ENCODE assay signal across 23 mouse cellular contexts in the genomic region with DNA sequence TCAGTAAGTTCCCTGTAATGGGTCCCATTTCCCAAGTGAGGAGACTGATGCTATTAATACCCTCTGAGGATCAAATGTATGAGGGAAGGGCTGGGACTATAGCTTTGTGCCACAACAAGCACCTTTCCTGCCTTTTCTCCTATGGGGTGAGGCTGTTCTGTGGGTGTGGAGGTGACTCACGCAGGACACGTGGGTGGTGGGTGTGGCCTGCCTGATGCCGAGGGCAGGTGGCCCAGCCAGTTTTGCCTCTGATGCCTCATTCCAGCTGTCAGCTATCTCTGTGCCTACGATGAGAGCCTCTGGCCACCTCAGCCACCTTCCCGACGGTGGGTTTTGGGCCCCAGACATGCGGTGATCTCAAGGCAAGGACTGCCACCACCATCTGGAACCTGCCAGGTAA. TPM values are rescaled to one million over a fixed set of nuclear protein-coding genes. Genes with fewer than 3 reads are reported as not detected.
DNase-seq lines count a peak whose midpoint lies in the region; ATAC-seq and TF ChIP-seq lines count a peak whose summit lies in the region.
"Had no signal": no experiment of that assay in that cellular context is flagged by ENCODE, and none has a peak within 500 bp of the region (broad histone marks: within the 10 kb centered on the region; RNA-seq: fewer than 3 reads in every experiment).

Gene Trpv3 (plus strand): TSS at position 122 of the 400 bp plus-strand sequence.

- dilution Hi-C loops in CH12.LX (cut with MboI; ENCODE audit: extremely low pct_ligation_motif_present, extremely low pct_unique_long_range_greater_than_20kb, low sequenced_read_pairs), result no loop called here

- in situ Hi-C loops in CH12.LX (cut with MboI; ENCODE audit: low pct_ligation_motif_present, low pct_unique_long_range_greater_than_20kb, low sequenced_read_pairs), result no loop called here

- H3K4me3 ChIP-seq in CH12.LX (replicated peaks in 1 of 3; ENCODE audit: low read depth in 2 of 3, low read length in 2 of 3, poor library complexity in 1 of 3), result no peak within 1 kb of the TSS
- H3K4me3 ChIP-seq in limb, embryonic 15.5 days, result 0 out of 2 replicates have a peak within 1 kb of the TSS, but pooled peaks have one; percentile 0
- H3K4me3 ChIP-seq: embryonic facial prominence, embryonic 13.5 days; forebrain, embryonic 10.5 days; hindbrain, embryonic 13.5 days; left cerebral cortex, adult 2 months; limb, embryonic 12.5 days; liver, embryonic 15.5 days had no signal

- no peak for TF ChIP-seq POLR2A in CH12.LX (IDR thresholded peaks at IDR 0.05; ENCODE audit: low read depth, low read length)

- TF ChIP-seq RAD21 in CH12.LX (IDR thresholded peaks at IDR 0.05; ENCODE audit: low read depth, low read length), result no peak

- peak; percentile 52 to 59 for DNase-seq in urinary bladder, adult 18-20 months (ENCODE audit: low spot score in 2 of 2)
- no peak for DNase-seq in urinary bladder, adult 2 months (ENCODE audit: low spot score)
- DNase-seq in CH12.LX (ENCODE audit: extremely low read depth), result no peak
- DNase-seq in cerebellum, adult 9-10 months, result no peak
- DNase-seq in spleen, postnatal 4 days (ENCODE audit: low spot score in 2 of 2), result no peak
- no peak for DNase-seq in ovary, adult 18-20 months (ENCODE audit: low spot score)
- DNase-seq: adrenal gland, adult 8-10 months; cerebellum, adult 11-12 months; gastrocnemius, postnatal 10 days; kidney, adult 11 months; thymus, adult 2 months had no signal

- TF ChIP-seq CTCF in CH12.LX (conservative IDR thresholded peaks at IDR 0.05 in 1 of 2, IDR thresholded peaks at IDR 0.05 in 1 of 2; ENCODE audit: low read depth in 2 of 2, low read length in 2 of 2), result no peak

- WGBS in limb, embryonic 15.5 days, result 75% methylated on average over 7 of the region's 7 CpGs

- ATAC-seq in limb, embryonic 15.5 days (ENCODE audit: insufficient number of reproducible peaks, low FRiP score, low TSS enrichment, low read depth), result 0 out of 2 replicates have a peak, but pooled peaks have one; percentile 45
- ATAC-seq: lung, postnatal 0 days; midbrain, embryonic 16.5 days had no signal

- no peak within 1 kb of the TSS for H3K4me2 ChIP-seq in CH12.LX (ENCODE audit: insufficient read depth, low read depth, poor library complexity, severe bottlenecking)
- no peak within 1 kb of the TSS for H3K4me2 ChIP-seq in limb, embryonic 15.5 days
- H3K4me2 ChIP-seq: embryonic facial prominence, embryonic 13.5 days; hindbrain, embryonic 13.5 days; limb, embryonic 12.5 days; liver, embryonic 15.5 days had no signal

- no peak within 1 kb of the TSS for H3K9ac ChIP-seq in CH12.LX (ENCODE audit: insufficient read depth, low read depth)
- no peak within 1 kb of the TSS for H3K9ac ChIP-seq in limb, embryonic 15.5 days
- H3K9ac ChIP-seq: embryonic facial prominence, embryonic 13.5 days; hindbrain, embryonic 13.5 days; limb, embryonic 12.5 days; liver, embryonic 15.5 days had no signal

- H3K36me3 ChIP-seq in CH12.LX (replicated peaks in 1 of 2; ENCODE audit: control insufficient read depth in 1 of 2, insufficient read depth in 1 of 2, low read length in 1 of 2), result no peaks in the 10 kb centered on the region
- H3K36me3 ChIP-seq in limb, embryonic 15.5 days, result no peaks in the 10 kb centered on the region
- H3K36me3 ChIP-seq: embryonic facial prominence, embryonic 13.5 days; forebrain, embryonic 10.5 days; hindbrain, embryonic 13.5 days; limb, embryonic 12.5 days; liver, embryonic 15.5 days had no signal

- TF ChIP-seq EP300 in CH12.LX (IDR thresholded peaks at IDR 0.05; ENCODE audit: low read length), result no peak

- H3K27ac ChIP-seq in CH12.LX (ENCODE audit: insufficient read depth, low read depth), result no peak within 1 kb of the TSS
- H3K27ac ChIP-seq in limb, embryonic 15.5 days, result 0 out of 2 replicates have a peak within 1 kb of the TSS, but pooled peaks have one; percentile 4
- H3K27ac ChIP-seq: embryonic facial prominence, embryonic 13.5 days; forebrain, embryonic 10.5 days; hindbrain, embryonic 13.5 days; kidney, postnatal 0 days; left cerebral cortex, adult 2 months; limb, embryonic 12.5 days; liver, embryonic 15.5 days had no signal

- H3K79me2 ChIP-seq in CH12.LX (replicated peaks; ENCODE audit: control insufficient read depth, extremely low read depth, insufficient read depth, poor library complexity, severe bottlenecking), result no peaks in the 10 kb centered on the region

- H3K27me3 ChIP-seq in CH12.LX (replicated peaks), result peaks cover 95% of the 10 kb centered on the region
- H3K27me3 ChIP-seq in limb, embryonic 15.5 days, result no peaks in the 10 kb centered on the region
- H3K27me3 ChIP-seq: embryonic facial prominence, embryonic 13.5 days; hindbrain, embryonic 13.5 days; limb, embryonic 12.5 days; liver, embryonic 15.5 days had no signal

- H3K9me3 ChIP-seq in CH12.LX (replicated peaks; ENCODE audit: low read length), result no peaks in the 10 kb centered on the region
- no peaks in the 10 kb centered on the region for H3K9me3 ChIP-seq in limb, embryonic 15.5 days
- H3K9me3 ChIP-seq: embryonic facial prominence, embryonic 13.5 days; forebrain, embryonic 10.5 days; hindbrain, embryonic 13.5 days; limb, embryonic 12.5 days; liver, embryonic 15.5 days had no signal

- H3K4me1 ChIP-seq in CH12.LX (ENCODE audit: control insufficient read depth in 1 of 2, insufficient read depth in 2 of 2), result 0 out of 4 replicates have a peak, but pooled peaks cover 0 to 2% of the 10 kb centered on the region in 2 experiments
- 0 out of 2 replicates have a peak, but pooled peaks cover 3% of the 10 kb centered on the region for H3K4me1 ChIP-seq in limb, embryonic 15.5 days
- H3K4me1 ChIP-seq: embryonic facial prominence, embryonic 13.5 days; forebrain, embryonic 10.5 days; hindbrain, embryonic 13.5 days; limb, embryonic 12.5 days; liver, embryonic 15.5 days had no signal

TF ChIP-seq in CH12.LX, 34 proteins besides CTCF, POLR2A, EP300 and RAD21:
- TF ChIP-seq MXI1 (IDR thresholded peaks at IDR 0.05; ENCODE audit: low read depth, low read length) (peak; percentile 16; the same call in 1 of the 2 replicates), KAT2A (IDR thresholded peaks at IDR 0.05; ENCODE audit: insufficient replicate concordance, low read length) (no peak)
TF ChIP-seq in CH12.LX: peak in this region for 1.

RNA-seq across cellular contexts. Expression of gene Trpv3, which starts in this region (rescaled TPM):
- polyA plus RNA-seq in urinary bladder, adult 2 months (2012; rRNA removed), result 0.32 and 0.34 TPM in 2 replicates
- total RNA-seq in CH12.LX (2012; rRNA removed), result under 0.01 TPM in 1 of 2 replicates, not detected in the other
- not detected in 2 replicates for total RNA-seq in CH12.LX (2014; rRNA removed)
- not detected in 2 replicates for polyA plus RNA-seq in CH12.LX (2012; ENCODE audit: insufficient read length, low read depth)
- polyA plus RNA-seq in limb, embryonic 15.5 days (2015; fragmentation: Nextera tagmentation; extraction: Ambion mirVana), result 0.88 and 0.92 TPM in 2 replicates
- total RNA-seq: common myeloid progenitor, adult 5-6 weeks; megakaryocyte-erythroid progenitor cell, adult 5-6 weeks had no signal

Comparison
In these comparisons a context has a peak if more than half of its experiments do, and no peak if none do; other contexts are left out.
1. DNase-seq: peak in urinary bladder, adult 18-20 months (2 of 2); none in urinary bladder, adult 2 months (single experiment), CH12.LX (single experiment), cerebellum, adult 9-10 months (single experiment), spleen, postnatal 4 days (0 of 2) and ovary, adult 18-20 months (single experiment).
2. Peak in ATAC-seq, H3K4me3 ChIP-seq and H3K27ac ChIP-seq in limb, embryonic 15.5 days; RNA of the gene not detected or under 1 TPM.